Mouse (Mus musculus) heart, adult 2 months (tissue): Measurements from ENCODE around the gene Mrpl22.

Experiments used
- CTCF ChIP-seq: fragments of 200-600 bp; IDR thresholded peaks from 2 replicates; pipeline ENCODE4 v1.8.1; 2022; ENCODE audit warnings: antibody characterized with exemption, mild to moderate bottlenecking, moderate library complexity
- POLR2A ChIP-seq: fragments of 200-500 bp; IDR thresholded peaks from 2 replicates; pipeline ENCODE4 v1.6.1; 2011; ENCODE audit warnings: mild to moderate bottlenecking, low read depth, low read length, control low read depth; ENCODE audit not compliant: insufficient read depth

- TF ChIP-seq CTCF (no peak), POLR2A (no peak)
Observed at GRCm38 (mm10) chr11:58129302-58129843, 42.1 kb upstream of the Mrpl22 start.
